Mouse (Mus musculus): ENCODE data around the gene Strip1. TPM values are rescaled to one million over a fixed set of nuclear protein-coding genes. Genes with fewer than 3 reads are reported as not detected.

The Strip1 gene
- total RNA-seq, 2 experiments from 2014 or later = 70.4 to 76.2 TPM

Other genes starting within 250 kb of the Strip1 start
- gene Kcnc4, start 172.1 kb downstream of the Strip1 start, total RNA-seq (2021) = 10 to 100 TPM; 59.7 to 70.6 TPM
- 100 to 1,000 TPM; 278 to 282 TPM for gene Slc6a17, start 113.7 kb downstream of the Strip1 start, total RNA-seq (2021)
- not detected for gene Ubl4b, start 76.6 kb downstream of the Strip1 start, total RNA-seq (2021)
- under 1 TPM; 0.41 to 0.42 TPM for gene Alx3, start 36.7 kb downstream of the Strip1 start, total RNA-seq (2021)
- not detected for gene Gm10961, start 372 bp downstream of the Strip1 start, total RNA-seq (2021)
- 100 to 1,000 TPM; 323 to 325 TPM for gene Ahcyl1, start 64.9 kb upstream of the Strip1 start, total RNA-seq (2021)
- 10 to 100 TPM; 22.0 to 23.3 TPM for gene Csf1, start 128.8 kb upstream of the Strip1 start, total RNA-seq (2021)
- not detected for gene Eps8l3, start 245.5 kb upstream of the Strip1 start, total RNA-seq (2021)